Mouse (Mus musculus): ENCODE measurements around the gene Bcl2. TPM values are rescaled to one million over a fixed set of nuclear protein-coding genes. Genes with fewer than 3 reads are reported as not detected.
A peak's percentile ranks its signal among the peaks of the same experiment; 100 is the strongest.

Bcl2 gene
- total RNA-seq, 1 experiment, result 0.98 TPM

DNA sequence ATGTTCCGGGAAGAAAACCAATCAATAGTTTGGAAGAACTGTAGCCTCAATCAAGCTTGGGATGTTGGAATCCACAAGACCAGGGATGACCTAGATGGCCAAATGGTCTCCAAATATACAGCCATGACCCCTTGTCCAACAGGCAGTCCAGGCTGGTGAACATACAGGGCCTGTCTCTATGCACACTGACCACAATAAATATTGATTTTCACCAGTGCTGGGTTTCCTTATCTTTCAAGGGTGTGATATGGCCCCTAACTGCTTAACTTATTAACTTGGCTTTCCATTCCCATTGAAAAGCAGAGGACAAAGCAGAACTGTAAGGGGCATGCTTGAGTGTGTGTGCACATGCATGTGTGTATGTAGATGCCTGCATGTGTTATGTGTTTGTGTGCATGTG lies 197.0 kb downstream of the Bcl2 start:
- DNase-seq (ENCODE audit: low read depth, low spot score), result no peak
- no peak overlapping the region for H3K27ac ChIP-seq (ENCODE audit: insufficient read depth, low read depth, low read length, poor library complexity, severe bottlenecking)
- no peaks in the 10 kb centered on the region for H3K36me3 ChIP-seq (ENCODE audit: control insufficient read depth, insufficient read depth, low read length, poor library complexity, severe bottlenecking)
- no peaks in the 10 kb centered on the region for H3K9me3 ChIP-seq (ENCODE audit: control insufficient read depth, insufficient read depth, low read depth, low read length)
- in situ Hi-C loops (cut with MboI; ENCODE audit: low sequenced_read_pairs in 2 of 2, unreplicated experiment in 2 of 2), result no loop called here
- no peak overlapping the region for H3K9ac ChIP-seq (ENCODE audit: insufficient read depth, low read depth, low read length, poor library complexity, severe bottlenecking)
- TF ChIP-seq ZNF384 (IDR thresholded peaks at IDR 0.05; ENCODE audit: low read depth, low read length) (no peak), ZC3H11A (IDR thresholded peaks at IDR 0.05; ENCODE audit: borderline replicate concordance, low read depth, low read length) (no peak)
- no peak overlapping the region for H3K4me3 ChIP-seq (ENCODE audit: insufficient read depth in 1 of 2, low read depth in 1 of 2, low read length in 2 of 2, poor library complexity in 1 of 2, severe bottlenecking in 1 of 2)
- H3K4me1 ChIP-seq (ENCODE audit: control insufficient read depth in 2 of 2, insufficient read depth in 2 of 2, low read length in 2 of 2, poor library complexity in 1 of 2), result no peaks in the 10 kb centered on the region

DNA sequence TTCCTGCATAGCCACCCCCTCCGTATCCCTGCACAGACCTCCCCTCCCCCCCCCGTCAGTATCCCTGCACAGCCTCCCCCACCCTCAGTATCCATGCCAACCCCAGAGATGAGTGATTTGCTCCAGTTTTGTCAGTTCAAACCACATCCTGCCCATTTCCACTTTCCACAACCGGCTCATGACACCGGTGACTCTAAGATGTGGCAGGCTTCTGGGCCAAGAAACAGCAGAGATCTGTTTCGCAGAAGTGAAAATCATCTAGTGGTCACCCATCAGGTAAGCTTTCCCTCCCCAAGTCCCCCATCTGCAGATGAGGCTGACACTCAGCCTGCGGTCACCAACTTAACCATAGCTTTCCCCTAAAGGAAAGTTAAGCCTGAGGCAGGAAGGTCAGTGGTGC lies 198.5 kb downstream of the Bcl2 start:
- Histone ChIP-seq H3K9ac (ENCODE audit: insufficient read depth, low read depth, low read length, poor library complexity, severe bottlenecking) (no peak overlapping the region), H3K36me3 (ENCODE audit: control insufficient read depth, insufficient read depth, low read length, poor library complexity, severe bottlenecking) (no peaks in the 10 kb centered on the region), H3K9me3 (ENCODE audit: control insufficient read depth, insufficient read depth, low read depth, low read length) (no peaks in the 10 kb centered on the region), H3K27ac (ENCODE audit: insufficient read depth, low read depth, low read length, poor library complexity, severe bottlenecking) (no peak overlapping the region), H3K4me1 (ENCODE audit: control insufficient read depth in 2 of 2, insufficient read depth in 2 of 2, low read length in 2 of 2, poor library complexity in 1 of 2) (no peaks in the 10 kb centered on the region), H3K4me3 (ENCODE audit: insufficient read depth in 1 of 2, low read depth in 1 of 2, low read length in 2 of 2, poor library complexity in 1 of 2, severe bottlenecking in 1 of 2) (no peak overlapping the region)
- no peak for DNase-seq (ENCODE audit: low read depth, low spot score)
- in situ Hi-C loops (cut with MboI; ENCODE audit: low sequenced_read_pairs in 2 of 2, unreplicated experiment in 2 of 2), result no loop called here
- no peak for TF ChIP-seq CHD2 (IDR thresholded peaks at IDR 0.05; ENCODE audit: low read depth, low read length)
- TF ChIP-seq ZNF384 (IDR thresholded peaks at IDR 0.05; ENCODE audit: low read depth, low read length), result no peak
- TF ChIP-seq MAFK (IDR thresholded peaks at IDR 0.05; ENCODE audit: insufficient read depth, low read depth, low read length), result no peak
- TF ChIP-seq HCFC1 (IDR thresholded peaks at IDR 0.05; ENCODE audit: borderline replicate concordance, insufficient read depth, low read length), result no peak

DNA sequence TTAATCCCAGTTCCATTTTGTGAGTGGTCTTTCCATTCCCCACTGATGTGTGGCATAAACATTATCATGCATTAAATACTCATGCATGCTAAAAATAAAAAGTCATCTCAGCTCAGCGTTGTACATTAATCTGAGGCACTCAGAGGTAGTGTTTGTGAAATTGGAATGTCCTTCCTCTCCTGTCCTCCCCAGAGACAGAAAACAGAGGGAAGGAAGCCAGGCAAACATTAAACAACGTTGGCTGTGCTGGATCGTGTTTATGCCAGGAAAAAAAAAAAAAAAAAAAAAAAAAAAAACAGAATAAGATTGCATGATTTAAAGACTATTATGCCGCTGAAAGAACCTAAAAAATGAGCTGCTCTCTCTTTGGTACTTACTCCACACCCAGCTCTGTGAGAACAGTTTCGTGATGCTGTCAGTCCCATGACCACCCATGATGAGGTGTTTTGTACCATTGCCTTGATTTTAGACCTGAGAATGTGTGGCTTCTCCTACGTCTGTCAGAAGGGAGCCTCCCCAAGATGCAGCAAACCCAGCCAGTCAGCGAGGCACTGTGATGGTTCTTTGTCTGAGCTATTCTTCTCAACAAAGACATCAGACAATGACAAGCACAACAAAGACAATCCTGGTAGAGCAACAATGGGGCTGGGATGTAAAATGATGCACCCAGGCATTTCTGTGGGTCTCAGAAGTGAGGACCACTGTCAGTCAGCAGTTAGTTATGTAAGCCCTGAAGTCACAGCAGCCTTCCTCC lies 200.0 kb downstream of the Bcl2 start:
- Histone ChIP-seq H3K9me3 (ENCODE audit: control insufficient read depth, insufficient read depth, low read depth, low read length) (no peaks in the 10 kb centered on the region), H3K27ac (ENCODE audit: insufficient read depth, low read depth, low read length, poor library complexity, severe bottlenecking) (no peak overlapping the region), H3K4me3 (ENCODE audit: insufficient read depth in 1 of 2, low read depth in 1 of 2, low read length in 2 of 2, poor library complexity in 1 of 2, severe bottlenecking in 1 of 2) (no peak overlapping the region), H3K4me1 (ENCODE audit: control insufficient read depth in 2 of 2, insufficient read depth in 2 of 2, low read length in 2 of 2, poor library complexity in 1 of 2) (no peaks in the 10 kb centered on the region), H3K36me3 (ENCODE audit: control insufficient read depth, insufficient read depth, low read length, poor library complexity, severe bottlenecking) (no peaks in the 10 kb centered on the region), H3K9ac (ENCODE audit: insufficient read depth, low read depth, low read length, poor library complexity, severe bottlenecking) (no peak overlapping the region)
- in situ Hi-C loops (cut with MboI; ENCODE audit: low sequenced_read_pairs in 2 of 2, unreplicated experiment in 2 of 2), result no loop called here
- TF ChIP-seq ZC3H11A (IDR thresholded peaks at IDR 0.05; ENCODE audit: borderline replicate concordance, low read depth, low read length) (no peak), MAFK (IDR thresholded peaks at IDR 0.05; ENCODE audit: insufficient read depth, low read depth, low read length) (no peak), HCFC1 (IDR thresholded peaks at IDR 0.05; ENCODE audit: borderline replicate concordance, insufficient read depth, low read length) (no peak), ZNF384 (IDR thresholded peaks at IDR 0.05; ENCODE audit: low read depth, low read length) (no peak), CHD2 (IDR thresholded peaks at IDR 0.05; ENCODE audit: low read depth, low read length) (no peak)
- no peak for DNase-seq (ENCODE audit: low read depth, low spot score)

DNA sequence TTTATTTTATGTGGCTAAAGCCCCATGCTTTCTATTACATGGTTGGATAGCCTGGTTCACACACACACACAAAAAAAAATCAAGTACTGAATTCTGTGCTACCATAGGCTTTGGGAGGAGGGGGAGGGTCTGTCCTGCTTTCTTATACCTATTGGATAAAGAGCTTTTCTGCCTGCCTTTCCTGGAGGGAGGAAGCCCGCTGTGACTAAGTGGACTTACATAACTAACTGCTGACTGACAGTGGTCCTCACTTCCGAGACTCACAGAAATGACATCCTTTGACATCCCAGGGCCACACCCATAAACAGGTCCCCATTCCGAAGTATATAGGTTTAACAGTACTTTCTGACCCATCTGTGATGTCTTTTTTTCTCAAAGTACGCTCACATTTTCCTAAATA lies 200.6 kb downstream of the Bcl2 start:
- Histone ChIP-seq H3K9ac (ENCODE audit: insufficient read depth, low read depth, low read length, poor library complexity, severe bottlenecking) (no peak overlapping the region), H3K27ac (ENCODE audit: insufficient read depth, low read depth, low read length, poor library complexity, severe bottlenecking) (no peak overlapping the region), H3K9me3 (ENCODE audit: control insufficient read depth, insufficient read depth, low read depth, low read length) (no peaks in the 10 kb centered on the region), H3K4me1 (ENCODE audit: control insufficient read depth in 2 of 2, insufficient read depth in 2 of 2, low read length in 2 of 2, poor library complexity in 1 of 2) (no peaks in the 10 kb centered on the region), H3K36me3 (ENCODE audit: control insufficient read depth, insufficient read depth, low read length, poor library complexity, severe bottlenecking) (no peaks in the 10 kb centered on the region), H3K4me3 (ENCODE audit: insufficient read depth in 1 of 2, low read depth in 1 of 2, low read length in 2 of 2, poor library complexity in 1 of 2, severe bottlenecking in 1 of 2) (no peak overlapping the region)
- no peak for DNase-seq (ENCODE audit: low read depth, low spot score)
- TF ChIP-seq CHD2 (IDR thresholded peaks at IDR 0.05; ENCODE audit: low read depth, low read length) (no peak), ZC3H11A (IDR thresholded peaks at IDR 0.05; ENCODE audit: borderline replicate concordance, low read depth, low read length) (no peak), HCFC1 (IDR thresholded peaks at IDR 0.05; ENCODE audit: borderline replicate concordance, insufficient read depth, low read length) (no peak), MAFK (IDR thresholded peaks at IDR 0.05; ENCODE audit: insufficient read depth, low read depth, low read length) (no peak), ZNF384 (IDR thresholded peaks at IDR 0.05; ENCODE audit: low read depth, low read length) (no peak)
- in situ Hi-C loops (cut with MboI; ENCODE audit: low sequenced_read_pairs in 2 of 2, unreplicated experiment in 2 of 2), result no loop called here

DNA sequence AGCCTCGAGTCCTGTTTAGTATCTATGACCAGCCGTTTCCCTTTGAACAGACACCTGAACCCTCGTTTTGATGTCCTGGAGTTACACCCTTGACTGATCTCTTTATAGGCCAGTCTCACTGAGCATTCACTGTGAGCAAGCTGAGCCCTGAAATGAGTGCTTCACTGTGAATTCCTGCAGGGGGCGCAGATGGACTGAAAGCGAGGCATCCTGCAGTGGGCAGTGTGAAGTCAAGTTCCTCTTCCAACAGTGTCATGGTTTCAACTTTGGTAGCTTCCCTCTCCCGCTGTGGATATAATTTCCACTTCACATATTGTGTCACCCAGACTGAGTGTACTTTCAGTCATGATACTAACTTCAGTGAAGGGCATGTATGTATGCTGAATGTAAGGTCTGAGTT lies 202.5 kb downstream of the Bcl2 start:
- no peak overlapping the region for H3K27ac ChIP-seq (ENCODE audit: insufficient read depth, low read depth, low read length, poor library complexity, severe bottlenecking)
- no peak overlapping the region for H3K9ac ChIP-seq (ENCODE audit: insufficient read depth, low read depth, low read length, poor library complexity, severe bottlenecking)
- H3K4me1 ChIP-seq (ENCODE audit: control insufficient read depth in 2 of 2, insufficient read depth in 2 of 2, low read length in 2 of 2, poor library complexity in 1 of 2), result no peaks in the 10 kb centered on the region
- TF ChIP-seq ZC3H11A (IDR thresholded peaks at IDR 0.05; ENCODE audit: borderline replicate concordance, low read depth, low read length) (peak; percentile 60; the same call in 1 of the 2 replicates), HCFC1 (IDR thresholded peaks at IDR 0.05; ENCODE audit: borderline replicate concordance, insufficient read depth, low read length) (no peak)
- H3K9me3 ChIP-seq (ENCODE audit: control insufficient read depth, insufficient read depth, low read depth, low read length), result no peaks in the 10 kb centered on the region
- no peaks in the 10 kb centered on the region for H3K36me3 ChIP-seq (ENCODE audit: control insufficient read depth, insufficient read depth, low read length, poor library complexity, severe bottlenecking)
- DNase-seq (ENCODE audit: low read depth, low spot score), result peak; percentile 43
- H3K4me3 ChIP-seq (ENCODE audit: insufficient read depth in 1 of 2, low read depth in 1 of 2, low read length in 2 of 2, poor library complexity in 1 of 2, severe bottlenecking in 1 of 2), result no peak overlapping the region
- in situ Hi-C loops (cut with MboI; ENCODE audit: low sequenced_read_pairs in 2 of 2, unreplicated experiment in 2 of 2), result no loop called here
